Mouse (Mus musculus) olfactory bulb, adult 2 months (tissue): ENCODE results near the gene Fry.

ENCODE experiments used
- CTCF ChIP-seq: fragments of 200-500 bp; IDR thresholded peaks from 2 replicates; pipeline ENCODE4 v1.5.1; 2012; ENCODE audit warnings: low read depth, mild to moderate bottlenecking, low read length, moderate library complexity; ENCODE audit not compliant: insufficient read depth
- POLR2A ChIP-seq: fragments of 200-500 bp; IDR thresholded peaks from 2 replicates; pipeline ENCODE4 v1.6.1; 2012; ENCODE audit warnings: mild to moderate bottlenecking, low read depth, low read length, moderate library complexity; ENCODE audit not compliant: insufficient read depth

GRCm38 (mm10) chr5:150345946-150346345 is 227.5 kb downstream of the Fry start:
- no peak for TF ChIP-seq CTCF
- TF ChIP-seq POLR2A, result no peak
